Mouse (Mus musculus) naive thymus-derived CD4-positive, alpha-beta T cell, adult 2 months (primary cell): ENCODE data around the gene Cxcl10.

Experiments used
- DNase-seq: peaks from one replicate; pipeline ENCODE4 v3.0.0-alpha.2; 2011; ENCODE audit warnings: low read depth

The Cxcl10 gene

DNA sequence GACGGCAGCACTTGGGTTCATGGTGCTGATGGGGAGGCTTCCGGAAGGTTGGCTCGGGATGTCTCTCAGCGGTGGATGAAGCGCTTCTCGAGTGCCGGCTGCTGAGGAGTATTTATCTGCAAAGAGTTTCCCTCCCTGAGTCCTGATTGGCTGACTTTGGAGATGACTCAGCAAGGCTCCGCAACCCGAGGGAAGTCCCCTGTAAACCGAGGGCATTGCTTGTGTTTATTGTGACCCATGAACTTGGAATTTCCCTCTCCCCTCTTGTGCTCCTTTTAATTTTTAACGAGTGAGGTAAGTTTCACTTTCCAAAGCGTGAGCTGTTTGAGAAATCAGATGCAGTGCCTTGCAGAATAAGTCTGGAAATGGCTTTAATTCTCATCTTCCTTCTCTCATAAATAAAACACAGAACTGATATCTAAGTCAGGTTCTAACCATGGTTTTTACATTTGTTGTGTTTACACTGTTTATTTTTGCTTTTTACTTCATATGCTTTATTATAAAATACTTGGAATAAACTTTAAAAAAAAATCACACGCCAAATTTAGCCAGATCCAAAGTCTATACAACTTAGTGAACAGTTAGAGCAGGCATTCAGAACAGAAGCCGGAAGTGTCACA is at the start of gene Cxcl10:
TSS of gene Cxcl10 (minus strand) at position 96 of the 620 bp plus-strand sequence.
- peak; percentile 75 for DNase-seq

DNA sequence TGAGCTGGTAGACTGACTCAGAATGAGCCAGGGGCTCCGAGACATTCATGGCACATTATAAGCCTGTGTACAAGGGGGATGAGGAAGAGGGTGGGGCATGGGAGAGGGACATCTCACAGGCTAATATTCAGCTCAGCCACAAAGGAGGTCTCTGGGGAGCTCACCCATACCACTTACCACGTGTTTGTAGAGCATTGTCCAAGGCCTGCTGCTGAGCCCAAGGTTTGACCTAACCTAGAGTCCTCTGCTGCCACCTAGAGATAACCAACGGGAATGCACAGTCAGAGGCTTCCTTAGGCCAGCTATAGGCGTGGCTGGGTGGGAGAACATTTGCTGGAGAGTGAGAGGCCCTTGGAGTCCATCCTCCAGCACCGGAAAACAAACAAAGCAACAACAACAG is 49.5 kb upstream of the Cxcl10 start:
- DNase-seq, result peak; percentile 81

GRCm38 (mm10) chr5:92396476-92396875 is 47.8 kb upstream of the Cxcl10 start:
- no peak for DNase-seq

DNA sequence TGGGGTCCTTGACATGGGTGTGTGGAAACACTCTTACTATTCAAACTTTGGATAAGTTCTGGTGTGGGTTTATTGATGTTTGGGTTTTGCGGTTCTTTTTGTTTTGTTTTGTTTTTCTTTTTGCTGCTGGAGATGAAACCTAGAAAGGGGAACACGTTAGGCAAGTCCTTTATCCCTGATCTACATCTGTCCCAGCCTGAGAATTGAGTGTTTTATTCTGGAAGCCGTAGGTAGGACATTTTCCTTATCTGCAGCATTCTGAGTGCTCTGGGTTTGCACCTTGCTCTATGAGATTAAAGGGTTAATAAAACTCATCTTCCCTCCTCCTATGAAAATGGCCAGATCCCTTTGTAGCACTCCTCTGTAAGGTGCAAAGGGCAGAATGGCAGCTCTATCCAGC is 47.1 kb upstream of the Cxcl10 start:
- DNase-seq, result no peak

- no peak for DNase-seq
Measured at GRCm38 (mm10) chr5:92393863-92394262, 45.2 kb upstream of the Cxcl10 start.

DNA sequence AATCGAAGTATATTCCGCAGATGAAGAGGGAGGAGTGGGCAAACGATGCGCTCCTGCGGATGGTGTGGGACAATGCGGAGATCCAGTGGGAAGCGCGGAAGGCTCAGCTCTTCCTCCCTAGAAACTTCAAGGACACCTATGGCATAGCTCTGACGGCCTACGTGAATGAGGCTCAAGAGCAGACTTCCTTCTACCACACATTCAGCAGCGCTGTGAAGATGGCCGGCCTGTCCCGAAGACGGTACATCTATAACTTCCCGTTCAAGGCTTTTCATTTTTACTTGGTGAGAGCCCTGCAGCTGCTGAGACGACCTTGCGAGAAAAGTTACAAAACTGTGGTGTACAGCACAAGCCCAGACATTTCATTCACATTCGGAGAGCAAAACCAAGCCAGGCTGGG is 43.9 kb upstream of the Cxcl10 start:
- DNase-seq, result peak; percentile 46

DNA sequence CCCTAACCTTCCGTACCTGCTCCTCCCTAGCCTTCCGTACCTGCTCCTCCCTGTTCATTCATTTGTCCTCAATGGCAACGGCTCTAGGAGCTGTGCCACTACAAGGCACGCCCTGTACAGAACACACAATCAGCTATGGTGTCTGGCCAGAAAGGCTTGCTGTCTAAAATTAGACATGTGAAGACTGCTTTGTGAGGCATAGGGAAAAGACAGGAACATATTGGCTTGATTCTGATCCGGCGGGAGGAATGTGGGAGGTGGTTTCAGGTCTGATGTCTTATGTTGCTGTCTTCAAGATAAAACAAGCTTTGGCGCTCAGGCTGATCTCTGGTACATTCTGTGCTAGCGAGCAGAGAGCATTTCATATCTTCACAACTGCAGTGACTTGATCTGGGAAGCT is 41.9 kb upstream of the Cxcl10 start:
- DNase-seq, result no peak

- no peak for DNase-seq
Measured at GRCm38 (mm10) chr5:92389977-92390376, 41.3 kb upstream of the Cxcl10 start.

DNA sequence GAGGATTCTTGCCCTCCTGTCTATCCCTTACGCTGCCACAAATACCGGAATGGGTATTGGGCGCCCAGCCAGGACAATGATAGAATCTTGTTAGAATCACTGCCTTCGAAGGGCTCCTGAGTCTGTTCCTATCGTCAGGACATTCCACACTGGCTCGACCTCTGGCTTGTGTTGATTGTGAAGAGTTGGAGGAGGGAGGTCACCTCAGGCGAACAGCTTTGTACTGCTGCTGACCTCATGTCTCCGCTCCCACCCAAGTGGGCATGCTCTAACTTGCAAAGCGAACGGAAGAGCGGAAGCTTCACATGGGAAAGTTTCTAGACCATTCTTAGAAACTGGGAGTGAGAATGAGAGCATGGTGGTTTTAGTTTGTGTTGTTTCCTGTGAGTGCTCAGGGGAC is 38.7 kb upstream of the Cxcl10 start:
- DNase-seq, result no peak

- no peak for DNase-seq
Measured at GRCm38 (mm10) chr5:92386643-92387042, 38.0 kb upstream of the Cxcl10 start.

GRCm38 (mm10) chr5:92386102-92386501 is 37.4 kb upstream of the Cxcl10 start:
- DNase-seq, result no peak

DNA sequence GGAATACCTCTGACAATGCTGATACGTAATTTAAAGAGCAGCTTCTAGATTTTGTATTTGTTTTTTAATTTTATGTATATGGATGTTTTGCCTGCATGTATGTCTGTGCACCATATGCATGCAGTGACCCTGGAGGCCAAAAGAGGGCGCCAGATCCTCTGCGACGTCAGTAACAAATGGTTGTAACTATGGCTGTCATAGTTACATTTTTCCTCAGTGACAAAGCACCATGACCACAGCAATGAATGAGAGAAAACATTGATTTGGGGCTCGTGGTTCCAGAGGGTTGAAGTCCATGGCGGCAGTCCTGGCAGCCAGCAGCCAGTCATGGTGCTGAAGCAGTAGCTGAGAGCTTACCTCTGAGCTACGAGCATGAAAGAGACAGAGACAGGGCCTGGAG is 36.2 kb upstream of the Cxcl10 start:
- peak; percentile 54 for DNase-seq

- no peak for DNase-seq
Measured at GRCm38 (mm10) chr5:92383747-92384146, 35.1 kb upstream of the Cxcl10 start.

- no peak for DNase-seq
Measured at GRCm38 (mm10) chr5:92382349-92382679, 33.6 kb upstream of the Cxcl10 start.

GRCm38 (mm10) chr5:92381550-92382348 is 33.1 kb upstream of the Cxcl10 start:
- peak; percentile 90 for DNase-seq

- DNase-seq, result no peak
Measured at GRCm38 (mm10) chr5:92376795-92377405, 28.2 kb upstream of the Cxcl10 start.

GRCm38 (mm10) chr5:92375368-92375767 is 26.7 kb upstream of the Cxcl10 start:
- DNase-seq, result peak; percentile 79

DNA sequence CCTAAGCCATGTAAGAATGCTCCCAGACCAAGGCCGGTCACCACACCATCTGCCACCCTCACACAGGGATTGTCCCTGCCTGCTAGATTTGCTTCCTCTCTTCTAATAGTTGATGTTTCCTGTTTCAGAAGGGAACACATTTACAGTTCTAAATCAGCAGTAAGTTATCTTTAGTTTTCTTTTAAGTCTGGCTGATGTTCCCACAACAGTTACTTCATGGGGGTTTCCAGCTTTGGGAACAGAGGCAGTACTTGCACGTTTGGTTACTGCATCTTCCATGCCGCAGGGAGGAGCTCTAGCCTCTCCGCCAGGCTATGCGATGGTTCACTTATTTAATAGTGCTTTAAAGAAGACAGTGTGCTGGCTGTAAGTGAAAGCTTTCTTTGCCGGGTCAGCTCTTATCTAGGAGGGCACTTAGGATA is 26.0 kb upstream of the Cxcl10 start:
- peak; percentile 76 for DNase-seq

DNA sequence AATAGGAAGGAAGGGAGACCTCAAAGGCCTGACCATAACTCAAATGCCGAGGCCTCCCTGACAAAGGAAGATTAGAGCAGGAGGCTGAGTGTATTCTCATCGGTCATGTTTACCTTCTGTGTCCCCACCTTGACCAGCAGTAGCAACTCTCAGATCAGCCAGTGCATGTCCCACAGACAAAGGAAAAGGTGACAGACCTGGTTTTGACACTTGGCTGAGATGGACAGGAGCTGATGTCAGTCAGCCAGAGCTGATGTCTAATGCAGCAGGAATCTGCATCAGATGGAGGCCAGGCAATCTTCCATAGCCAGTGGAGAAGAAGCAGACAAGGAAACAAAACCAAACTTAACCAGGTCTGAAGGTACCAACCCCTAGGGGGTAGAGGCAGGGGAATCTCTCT is 23.9 kb upstream of the Cxcl10 start:
- no peak for DNase-seq

- DNase-seq, result no peak
Measured at GRCm38 (mm10) chr5:92371361-92371976, 22.8 kb upstream of the Cxcl10 start.

DNA sequence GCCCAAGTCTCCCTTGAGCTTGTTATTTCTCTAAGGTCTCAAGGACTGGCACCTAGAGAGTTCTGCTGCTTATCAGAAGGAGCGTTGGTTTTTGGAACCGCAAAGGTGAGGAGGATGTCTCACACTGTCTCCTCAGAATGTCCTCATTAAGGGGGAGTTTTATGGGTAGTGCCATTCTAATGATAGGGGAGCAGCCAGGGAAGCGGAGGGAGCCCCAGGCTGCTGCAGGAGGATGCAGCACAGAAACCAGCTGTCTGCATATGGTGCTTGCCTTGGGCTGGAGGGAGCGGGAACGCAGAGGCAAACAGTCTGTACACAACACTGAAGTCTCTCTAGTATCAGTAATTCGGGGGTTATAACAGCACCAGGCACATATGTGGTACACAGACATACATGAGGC is 22.2 kb upstream of the Cxcl10 start:
- DNase-seq, result no peak

DNA sequence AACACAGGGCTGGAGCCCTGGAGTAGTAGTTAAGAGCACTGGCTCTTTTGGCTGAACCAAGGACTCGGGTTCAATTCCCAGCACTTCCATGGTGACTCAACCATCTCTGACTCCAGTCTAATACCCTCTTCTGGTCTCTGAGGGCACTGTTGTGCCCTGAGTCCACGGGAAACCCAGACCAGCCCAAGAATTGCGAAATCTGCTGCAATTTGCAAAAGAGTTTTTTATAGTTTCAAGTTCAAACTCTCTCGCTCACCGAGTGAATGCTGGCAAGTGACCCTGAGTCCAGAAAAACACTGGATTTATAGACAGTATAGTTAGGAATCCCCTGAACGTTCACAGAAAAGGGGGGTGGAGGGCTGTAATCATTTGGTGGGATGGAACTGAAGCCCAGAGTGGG is 21.7 kb upstream of the Cxcl10 start:
- DNase-seq, result no peak
